Mouse (Mus musculus): ENCODE measurements at regions not wholly inside any gene's neighbourhood (a gene's known extent, or its start where the extent isn't known, plus 50 kb on each side); places are given as distances from the start of the nearest gene placed in this dataset.

GRCm38 (mm10) chr4:125358356-125358755 is 132.1 kb upstream of the Grik3 start:
- no peak for TF ChIP-seq CTCF (IDR thresholded peaks at IDR 0.05; ENCODE audit: insufficient read depth, low read length)
- no peak for TF ChIP-seq POLR2A (IDR thresholded peaks at IDR 0.05; ENCODE audit: borderline replicate concordance, extremely low read depth, low read depth, low read length)
- no peak for DNase-seq
- H3K4me1 ChIP-seq (ENCODE audit: control insufficient read depth, insufficient read depth, low read length), result no peaks in the 10 kb centered on the region
- H3K4me3 ChIP-seq (replicated peaks; ENCODE audit: extremely low read depth, low read depth, low read length), result no peak overlapping the region
- WGBS, result 87% methylated on average over 2 of the region's 2 CpGs

GRCm38 (mm10) chr4:125356441-125356840 is 134.1 kb upstream of the Grik3 start:
- no peak for DNase-seq

DNA sequence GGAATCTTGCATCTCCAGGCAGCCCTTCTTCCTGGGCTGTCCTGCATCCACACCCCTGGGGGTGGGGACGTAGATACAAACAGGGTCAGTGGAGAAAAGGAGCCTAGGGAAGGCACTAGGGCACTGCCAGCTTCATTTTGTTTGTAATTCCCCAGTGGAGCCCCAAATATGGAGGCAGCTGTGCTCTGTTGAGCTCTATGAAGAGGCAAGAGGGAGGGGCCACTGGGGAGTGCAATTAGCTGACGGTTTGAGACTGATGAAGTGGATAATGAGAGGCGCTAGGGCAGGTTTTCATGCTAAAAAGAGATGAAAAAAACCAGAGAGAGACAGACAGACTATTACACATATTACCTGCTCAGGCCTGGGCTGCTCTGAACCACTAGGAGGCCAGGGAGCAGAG is 135.8 kb upstream of the Grik3 start:
- Histone ChIP-seq H3K4me1 (ENCODE audit: control insufficient read depth, insufficient read depth, low read length) (no peaks in the 10 kb centered on the region), H3K4me3 (replicated peaks; ENCODE audit: extremely low read depth, low read depth, low read length) (no peak overlapping the region)
- no peak for TF ChIP-seq CTCF (IDR thresholded peaks at IDR 0.05; ENCODE audit: insufficient read depth, low read length)
- TF ChIP-seq POLR2A (IDR thresholded peaks at IDR 0.05; ENCODE audit: borderline replicate concordance, extremely low read depth, low read depth, low read length), result no peak
- 49% methylated on average over 3 of the region's 3 CpGs for WGBS
- no peak for DNase-seq

More at GRCm38 (mm10) chr4:125356441-125356840, 134.1 kb upstream of the Grik3 start:
- TF ChIP-seq POLR2A (IDR thresholded peaks at IDR 0.05; ENCODE audit: borderline replicate concordance, extremely low read depth, low read depth, low read length) (no peak), CTCF (IDR thresholded peaks at IDR 0.05; ENCODE audit: insufficient read depth, low read length) (no peak)
- Histone ChIP-seq H3K4me3 (replicated peaks; ENCODE audit: extremely low read depth, low read depth, low read length) (no peak overlapping the region), H3K4me1 (ENCODE audit: control insufficient read depth, insufficient read depth, low read length) (no peaks in the 10 kb centered on the region)
- WGBS, result 26% methylated on average over 8 of the region's 8 CpGs

DNA sequence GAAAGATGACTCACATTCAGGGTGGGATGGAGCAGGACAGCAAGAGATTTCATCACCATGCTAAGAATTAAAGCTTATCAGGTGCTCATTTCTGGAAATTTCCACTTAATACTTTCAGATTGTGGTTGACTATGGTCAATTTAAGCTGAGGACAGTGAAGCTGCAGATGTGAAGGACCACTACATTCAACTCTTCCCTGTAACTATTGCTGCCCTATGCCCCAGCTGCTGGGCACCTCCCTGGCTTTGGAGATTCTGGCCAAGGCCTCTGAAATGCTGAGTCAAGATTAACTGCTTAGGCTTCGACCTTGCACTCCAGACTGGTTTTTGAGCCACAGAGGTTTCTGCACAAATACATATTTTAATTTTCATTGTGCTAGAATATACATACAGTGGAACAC is 140.4 kb upstream of the Grik3 start:
- TF ChIP-seq POLR2A (IDR thresholded peaks at IDR 0.05; ENCODE audit: borderline replicate concordance, extremely low read depth, low read depth, low read length), result no peak
- TF ChIP-seq CTCF (IDR thresholded peaks at IDR 0.05; ENCODE audit: insufficient read depth, low read length), result no peak
- no peaks in the 10 kb centered on the region for H3K4me1 ChIP-seq (ENCODE audit: control insufficient read depth, insufficient read depth, low read length)
- no peak for DNase-seq
- no peak overlapping the region for H3K4me3 ChIP-seq (replicated peaks; ENCODE audit: extremely low read depth, low read depth, low read length)
- WGBS, result 70% methylated on average over 1 of the region's 1 CpGs

DNA sequence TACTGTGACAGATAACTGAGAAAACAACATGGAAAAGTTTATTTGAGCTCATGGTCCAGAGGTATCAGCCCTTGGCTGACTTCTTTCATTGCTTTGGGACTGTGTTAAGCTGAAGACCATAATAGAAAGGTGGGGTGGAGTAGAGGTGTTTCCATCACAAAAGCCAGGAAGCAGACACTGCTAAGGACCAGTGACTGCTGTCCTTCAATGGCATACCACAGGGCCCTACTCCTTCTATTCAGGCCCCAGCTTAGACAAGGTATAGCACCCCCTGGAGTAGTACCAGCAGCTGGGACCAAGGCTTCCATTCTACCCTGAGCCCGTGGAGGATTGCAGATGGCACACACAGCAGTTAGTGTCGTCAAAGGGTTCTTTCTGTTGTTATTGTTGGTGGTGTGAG is 151.4 kb upstream of the Grik3 start:
- H3K4me1 ChIP-seq (ENCODE audit: control insufficient read depth, insufficient read depth, low read length), result no peaks in the 10 kb centered on the region
- no peak for DNase-seq
- TF ChIP-seq POLR2A (IDR thresholded peaks at IDR 0.05; ENCODE audit: borderline replicate concordance, extremely low read depth, low read depth, low read length) (no peak), CTCF (IDR thresholded peaks at IDR 0.05; ENCODE audit: insufficient read depth, low read length) (no peak)
- H3K4me3 ChIP-seq (replicated peaks; ENCODE audit: extremely low read depth, low read depth, low read length), result no peak overlapping the region
- 52% methylated on average over 2 of the region's 2 CpGs for WGBS

DNA sequence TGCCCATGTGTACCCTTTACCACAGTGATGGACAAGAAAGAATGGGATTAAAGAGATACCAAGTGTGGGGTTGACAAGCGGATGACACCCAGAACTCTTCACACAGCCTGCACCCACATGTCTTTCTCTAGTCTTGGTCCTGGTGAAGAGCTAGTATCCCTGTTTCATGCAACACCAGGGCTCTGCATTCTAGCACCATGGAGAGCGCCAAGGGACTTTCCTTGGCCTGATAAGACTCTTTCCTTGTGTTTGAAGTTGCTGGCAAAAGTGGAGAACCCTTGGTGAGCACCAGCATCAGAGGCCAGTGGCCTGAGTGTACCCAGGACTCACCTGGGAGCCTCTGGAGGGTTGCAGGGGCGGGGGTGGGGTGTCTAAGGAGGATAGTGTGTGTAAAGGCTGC is 161.7 kb upstream of the Grik3 start:
- no peak for DNase-seq
- 20% methylated on average over 3 of the region's 3 CpGs for WGBS
- Histone ChIP-seq H3K4me1 (ENCODE audit: control insufficient read depth, insufficient read depth, low read length) (no peaks in the 10 kb centered on the region), H3K4me3 (replicated peaks; ENCODE audit: extremely low read depth, low read depth, low read length) (no peak overlapping the region)
- TF ChIP-seq CTCF (IDR thresholded peaks at IDR 0.05; ENCODE audit: insufficient read depth, low read length) (no peak), POLR2A (IDR thresholded peaks at IDR 0.05; ENCODE audit: borderline replicate concordance, extremely low read depth, low read depth, low read length) (no peak)

- DNase-seq, result no peak
- Histone ChIP-seq H3K4me1 (ENCODE audit: control insufficient read depth, insufficient read depth, low read length) (no peaks in the 10 kb centered on the region), H3K4me3 (replicated peaks; ENCODE audit: extremely low read depth, low read depth, low read length) (no peak overlapping the region)
- 55% methylated on average over 3 of the region's 3 CpGs for WGBS
- TF ChIP-seq CTCF (IDR thresholded peaks at IDR 0.05; ENCODE audit: insufficient read depth, low read length) (no peak), POLR2A (IDR thresholded peaks at IDR 0.05; ENCODE audit: borderline replicate concordance, extremely low read depth, low read depth, low read length) (no peak)
Observed at GRCm38 (mm10) chr4:125324495-125324894, 166.0 kb upstream of the Grik3 start.

DNA sequence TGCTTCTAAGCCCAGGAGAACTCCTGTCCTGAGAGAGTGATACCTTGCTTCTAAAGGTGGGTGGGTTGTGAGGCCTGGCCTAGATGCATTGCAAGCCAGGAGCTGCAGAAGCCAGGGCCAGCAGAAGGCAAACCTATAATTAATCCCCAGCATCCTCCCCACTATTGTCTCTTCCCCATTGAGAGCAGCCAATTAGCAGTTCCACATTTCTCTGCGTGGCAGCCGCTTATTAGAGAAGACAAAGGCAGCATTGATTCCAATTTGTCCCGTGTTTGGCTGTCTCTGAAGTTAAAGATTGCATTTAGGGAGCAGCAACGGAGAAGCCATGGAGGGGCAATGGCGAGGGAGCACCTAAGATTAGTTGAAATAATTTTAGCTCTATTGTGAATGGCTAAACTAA is 171.2 kb upstream of the Grik3 start:
- Histone ChIP-seq H3K4me3 (replicated peaks; ENCODE audit: extremely low read depth, low read depth, low read length) (no peak overlapping the region), H3K4me1 (ENCODE audit: control insufficient read depth, insufficient read depth, low read length) (no peaks in the 10 kb centered on the region)
- WGBS, result 66% methylated on average over 5 of the region's 5 CpGs
- DNase-seq, result no peak
- TF ChIP-seq POLR2A (IDR thresholded peaks at IDR 0.05; ENCODE audit: borderline replicate concordance, extremely low read depth, low read depth, low read length) (no peak), CTCF (IDR thresholded peaks at IDR 0.05; ENCODE audit: insufficient read depth, low read length) (no peak)

DNA sequence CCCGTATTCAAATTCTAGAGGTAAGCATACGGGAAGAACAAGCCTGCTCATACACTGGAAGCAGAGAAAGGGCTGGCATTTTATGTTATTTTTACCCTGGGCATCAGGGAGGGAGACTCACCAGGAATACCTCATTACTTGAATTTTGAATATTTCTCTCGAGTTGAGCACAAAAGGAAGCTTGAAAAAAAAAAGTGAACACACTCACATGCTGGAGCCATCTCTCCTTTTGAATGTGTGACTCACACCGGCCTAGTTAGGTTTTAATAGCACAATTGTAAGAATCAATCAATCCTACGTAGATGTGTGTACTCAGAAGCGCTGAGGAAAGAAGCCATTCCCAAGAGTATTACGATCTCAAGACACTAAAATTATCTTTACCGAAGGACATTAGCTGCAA is 172.2 kb upstream of the Grik3 start:
- Histone ChIP-seq H3K4me3 (replicated peaks; ENCODE audit: extremely low read depth, low read depth, low read length) (no peak overlapping the region), H3K4me1 (ENCODE audit: control insufficient read depth, insufficient read depth, low read length) (no peaks in the 10 kb centered on the region)
- WGBS, result 36% methylated on average over 8 of the region's 8 CpGs
- TF ChIP-seq POLR2A (IDR thresholded peaks at IDR 0.05; ENCODE audit: borderline replicate concordance, extremely low read depth, low read depth, low read length) (no peak), CTCF (IDR thresholded peaks at IDR 0.05; ENCODE audit: insufficient read depth, low read length) (no peak)
- no peak for DNase-seq

DNA sequence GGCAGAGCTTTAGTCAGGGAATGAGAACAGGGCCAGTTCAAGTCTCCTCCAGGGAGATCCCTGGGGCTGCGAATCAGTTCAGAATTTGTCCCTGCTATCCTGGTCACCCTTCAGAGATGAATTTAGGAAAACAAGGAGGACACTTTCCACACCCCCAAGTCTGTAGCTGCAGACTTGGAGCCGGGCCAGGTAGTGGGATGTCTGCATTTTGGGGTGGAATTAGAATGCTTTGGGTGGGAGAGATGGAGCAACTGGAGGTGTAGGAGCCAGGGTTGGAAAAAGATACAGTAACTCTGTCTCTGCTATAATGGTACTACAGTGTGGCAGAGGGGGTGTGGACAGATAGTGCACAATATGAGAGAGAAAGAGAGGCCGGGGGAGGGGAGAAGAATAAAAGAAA is 173.6 kb upstream of the Grik3 start:
- no peaks in the 10 kb centered on the region for H3K4me1 ChIP-seq (ENCODE audit: control insufficient read depth, insufficient read depth, low read length)
- 65% methylated on average over 3 of the region's 3 CpGs for WGBS
- no peak overlapping the region for H3K4me3 ChIP-seq (replicated peaks; ENCODE audit: extremely low read depth, low read depth, low read length)
- no peak for TF ChIP-seq CTCF (IDR thresholded peaks at IDR 0.05; ENCODE audit: insufficient read depth, low read length)
- DNase-seq, result no peak

DNA sequence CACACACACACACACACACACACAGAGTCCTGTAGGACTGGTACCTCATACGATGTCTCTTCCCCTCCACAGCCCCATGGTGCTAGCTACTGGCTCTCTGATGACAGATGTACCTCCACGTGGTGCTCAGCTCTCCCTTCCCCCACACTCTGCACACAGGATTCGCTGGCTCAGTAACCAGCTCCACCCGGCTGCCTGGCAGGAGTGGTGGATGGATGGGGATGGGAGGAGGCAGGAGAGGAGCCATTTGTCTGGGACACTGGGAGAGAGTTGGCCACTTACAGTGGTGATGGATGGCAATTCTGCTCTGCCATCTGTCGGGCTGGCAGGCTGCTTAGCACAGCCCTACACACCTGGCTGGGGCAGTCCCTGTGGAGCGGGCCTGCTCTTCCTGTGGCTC is 174.7 kb upstream of the Grik3 start:
- H3K4me1 ChIP-seq (ENCODE audit: control insufficient read depth, insufficient read depth, low read length), result no peaks in the 10 kb centered on the region
- no peak for TF ChIP-seq POLR2A (IDR thresholded peaks at IDR 0.05; ENCODE audit: borderline replicate concordance, extremely low read depth, low read depth, low read length)
- TF ChIP-seq CTCF (IDR thresholded peaks at IDR 0.05; ENCODE audit: insufficient read depth, low read length), result no peak
- H3K4me3 ChIP-seq (replicated peaks; ENCODE audit: extremely low read depth, low read depth, low read length), result no peak overlapping the region
- WGBS, result 11% methylated on average over 6 of the region's 6 CpGs
- no peak for DNase-seq
